Mouse (Mus musculus) embryonic stem cell, embryonic (primary cell): ENCODE measurements at regions not wholly inside any gene's neighbourhood (a gene's known extent, or its start where the extent isn't known, plus 50 kb on each side); places are given as distances from the start of the nearest gene placed in this dataset.

Source experiments
- CTCF ChIA-PET, 4 experiments: fragments of 300-600 bp in 2 of 4; fragments of 350-600 bp in 2 of 4; sonication (Branson Sonifier 250); formaldehyde crosslinking; loops; one replicate each; lab custom pipeline; 2022; ENCODE audit warnings: inconsistent platforms in 2 of 4; lab: Charles Lee
- POLR2A ChIA-PET, 4 experiments: fragments of 300-600 bp in 2 of 4; fragments of 350-600 bp in 2 of 4; sonication (Branson Sonifier 250); formaldehyde crosslinking; loops; one replicate each; lab custom pipeline; 2022; ENCODE audit warnings: antibody characterized with exemption in 4 of 4, inconsistent platforms in 1 of 4; lab: Charles Lee

DNA sequence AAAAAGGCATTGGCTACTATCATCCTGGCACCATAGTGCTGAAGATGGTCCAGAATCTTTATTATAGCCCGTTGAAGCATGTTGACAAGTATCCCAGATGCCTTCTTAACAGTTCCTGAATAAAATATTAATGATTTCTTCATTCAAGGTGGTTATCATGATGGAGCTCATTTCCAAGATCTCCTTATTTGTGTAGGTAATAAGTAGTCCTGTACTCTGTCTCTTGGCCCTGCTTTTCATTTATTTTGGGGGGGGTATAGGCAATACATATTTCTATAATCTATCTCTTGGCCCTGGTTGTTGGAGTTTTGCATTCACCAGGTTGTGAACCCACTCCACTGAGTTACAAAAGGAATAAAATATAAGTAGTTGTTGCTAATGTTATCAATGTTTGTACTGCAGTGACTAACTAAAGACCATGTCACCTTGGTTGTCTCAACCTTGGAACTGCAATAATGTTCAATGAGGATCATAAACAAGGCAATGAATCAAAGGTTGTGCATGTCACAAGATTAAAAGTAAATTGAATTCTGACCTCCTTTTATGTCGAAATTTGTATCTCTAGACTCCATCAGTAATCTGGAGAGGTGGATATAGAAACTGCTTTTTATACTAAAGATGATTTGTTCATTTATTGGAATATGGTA is 592.0 kb downstream of the Cylc2 start:
- CTCF ChIA-PET: interaction anchor here in 1 of 4 experiments (0.6 kb wide), 1 partner anchor 259 kb away, joined by 3 read pairs; no protein-coding TSS in a partner anchor
- POLR2A ChIA-PET: no interaction called here
